Comparison of ENCODE assay signal across 16 mouse cellular contexts in genomic region chr7:138942301-138942700, GRCm38 (mm10). TPM values are rescaled to one million over a fixed set of nuclear protein-coding genes. Genes with fewer than 3 reads are reported as not detected.
"Had no signal": no experiment of that assay in that cellular context is flagged by ENCODE, and none has a peak within 500 bp of the region (broad histone marks: within the 10 kb centered on the region; RNA-seq: fewer than 3 reads in every experiment).

No protein-coding gene starts in this region.

- H3K9ac ChIP-seq: kidney, embryonic 15.5 days; limb, embryonic 13.5 days; liver, embryonic 14.5 days had no signal

- H3K4me2 ChIP-seq: kidney, embryonic 15.5 days; limb, embryonic 13.5 days had no signal

- H3K9me3 ChIP-seq: kidney, embryonic 15.5 days; limb, embryonic 13.5 days had no signal

- DNase-seq: kidney, postnatal 14 days; left cerebral cortex, postnatal 4 days; lung, adult 18-20 months; lung, postnatal 36 days; retina, postnatal 1 day; right cerebral cortex, postnatal 4 days; spleen, adult 18-20 months; thymus, adult 18-20 months; thymus, postnatal 14 days had no signal

- H3K4me3 ChIP-seq: kidney, embryonic 15.5 days; limb, embryonic 13.5 days had no signal

- H3K36me3 ChIP-seq: kidney, embryonic 15.5 days; limb, embryonic 13.5 days had no signal

- H3K27ac ChIP-seq: kidney, embryonic 15.5 days; limb, embryonic 13.5 days; liver, embryonic 14.5 days had no signal

- ATAC-seq: lung, postnatal 0 days; midbrain, embryonic 16.5 days had no signal

RNA-seq across cellular contexts. Expression of gene Jakmip3, which starts 1.8 kb away (rescaled TPM):
- total RNA-seq: liver, adult 2 months; megakaryocyte progenitor cell, adult 5-6 weeks had no signal
- polyA plus RNA-seq: lung, postnatal 0 days had no signal
